Mouse (Mus musculus) midbrain, embryonic 14.5 days (tissue): ENCODE data around the gene Pygo1. TPM values are rescaled to one million over a fixed set of nuclear protein-coding genes. Genes with fewer than 3 reads are reported as not detected.

Experiments
- ATAC-seq: fragments of 200-750 bp; cut with Nextera tagmentation; 2 replicates; pipeline ENCODE4 v1.8.0; 2017; ENCODE audit warnings: moderate number of reproducible peaks, moderate library complexity; ENCODE audit not compliant: low FRiP score, low TSS enrichment
- DNase-seq: peaks from one replicate; pipeline ENCODE4 v3.0.0-alpha.2; 2015
- H3K27ac ChIP-seq: fragments of 300-500 bp; sonication (generic); replicated peaks from 2 replicates; pipeline ENCODE4 v1.5.1; 2014; ENCODE audit warnings: mild to moderate bottlenecking, low read depth, low read length, moderate library complexity
- H3K27me3 ChIP-seq: fragments of 300-500 bp; sonication (generic); 2 replicates; pipeline ENCODE4 v1.6.1; 2014; ENCODE audit warnings: low read length, control low read depth, mixed read lengths; ENCODE audit not compliant: control insufficient read depth, insufficient read depth
- H3K36me3 ChIP-seq: fragments of 300-500 bp; sonication (generic); 2 replicates; pipeline ENCODE4 v1.6.1; 2014; ENCODE audit warnings: low read length, control low read depth; ENCODE audit not compliant: control insufficient read depth, insufficient read depth
- H3K4me1 ChIP-seq: fragments of 300-500 bp; sonication (generic); 2 replicates; pipeline ENCODE4 v1.6.1; 2014; ENCODE audit warnings: mild to moderate bottlenecking, antibody characterized with exemption, low read length, control low read depth; ENCODE audit not compliant: control insufficient read depth, insufficient read depth
- H3K4me2 ChIP-seq: fragments of 300-500 bp; sonication (generic); 2 replicates; pipeline ENCODE4 v1.6.1; 2014; ENCODE audit warnings: mild to moderate bottlenecking, low read length, moderate library complexity
- H3K4me3 ChIP-seq: fragments of 300-500 bp; sonication (generic); replicated peaks from 2 replicates; pipeline ENCODE4 v1.5.1; 2014; ENCODE audit warnings: low read depth, low read length
- H3K9ac ChIP-seq: fragments of 300-500 bp; sonication (generic); replicated peaks from 2 replicates; pipeline ENCODE4 v1.6.1; 2014; ENCODE audit warnings: mild to moderate bottlenecking, low read length, moderate library complexity
- H3K9me3 ChIP-seq: fragments of 300-500 bp; sonication (generic); 2 replicates; pipeline ENCODE4 v1.6.1; 2016; ENCODE audit warnings: low read length, control low read depth, mixed read lengths; ENCODE audit not compliant: control insufficient read depth
- WGBS: fragments of 180-500 bp; shearing (Covaris S2); extraction: QIAGEN DNeasy Blood & Tissue Kit; methylation state at CpG from one replicate; pipeline ENCODE4 v1.1.7; 2014; 5-methylcytosine and 5-hydroxymethylcytosine counted together
- polyA plus RNA-seq: library from polyadenylated mRNA; unstranded; fragments of >200 nt; fragmentation: Nextera tagmentation; extraction: Ambion mirVana; gene quantifications from 2 replicates; pipeline ENCODE4 v1.2.1, GENCODE M21; 2014

Pygo1 gene
- polyA plus RNA-seq, 1 experiment from 2014 or later = 16.3 TPM

GRCm38 (mm10) chr9:72972435-72972834 is 47.0 kb downstream of the Pygo1 start:
- Histone ChIP-seq H3K9ac (no peak overlapping the region), H3K4me3 (no peak overlapping the region), H3K36me3 (no peaks in the 10 kb centered on the region), H3K9me3 (no peaks in the 10 kb centered on the region), H3K4me2 (no peak overlapping the region), H3K27ac (no peak overlapping the region), H3K4me1 (no peaks in the 10 kb centered on the region), H3K27me3 (no peaks in the 10 kb centered on the region)
- DNase-seq (no peak), ATAC-seq (no peak)
- WGBS = 88% methylated on average over 5 of the region's 5 CpGs

GRCm38 (mm10) chr9:72972984-72973383 is 47.5 kb downstream of the Pygo1 start:
- Histone ChIP-seq H3K27ac (no peak overlapping the region), H3K36me3 (no peaks in the 10 kb centered on the region), H3K27me3 (no peaks in the 10 kb centered on the region), H3K9me3 (no peaks in the 10 kb centered on the region), H3K9ac (no peak overlapping the region), H3K4me1 (no peaks in the 10 kb centered on the region), H3K4me2 (no peak overlapping the region), H3K4me3 (no peak overlapping the region)
- ATAC-seq = no peak
- no peak for DNase-seq

GRCm38 (mm10) chr9:72974734-72975133 is 49.3 kb downstream of the Pygo1 start:
- Histone ChIP-seq H3K27me3 (no peaks in the 10 kb centered on the region), H3K4me1 (no peaks in the 10 kb centered on the region), H3K36me3 (no peaks in the 10 kb centered on the region), H3K4me2 (no peak overlapping the region), H3K9me3 (no peaks in the 10 kb centered on the region), H3K9ac (no peak overlapping the region), H3K27ac (no peak overlapping the region), H3K4me3 (no peak overlapping the region)
- no peak for DNase-seq
- 89% methylated on average over 5 of the region's 5 CpGs for WGBS
- no peak for ATAC-seq

- DNase-seq = no peak
- 98% methylated on average over 1 of the region's 1 CpGs for WGBS
- no peak for ATAC-seq
- no peaks in the 10 kb centered on the region for H3K9me3 ChIP-seq
- no peak overlapping the region for H3K4me2 ChIP-seq
- no peak overlapping the region for H3K4me3 ChIP-seq
- H3K27me3 ChIP-seq = no peaks in the 10 kb centered on the region
- H3K9ac ChIP-seq = no peak overlapping the region
- H3K27ac ChIP-seq = no peak overlapping the region
- H3K4me1 ChIP-seq = no peaks in the 10 kb centered on the region
- no peaks in the 10 kb centered on the region for H3K36me3 ChIP-seq
Observed at GRCm38 (mm10) chr9:72975242-72975641, 49.8 kb downstream of the Pygo1 start.

GRCm38 (mm10) chr9:72983066-72983465 is 57.6 kb downstream of the Pygo1 start:
- no peaks in the 10 kb centered on the region for H3K9me3 ChIP-seq
- no peaks in the 10 kb centered on the region for H3K36me3 ChIP-seq
- no peak for ATAC-seq
- WGBS = 77% methylated on average over 2 of the region's 2 CpGs
- H3K4me1 ChIP-seq = peaks cover 18% of the 10 kb centered on the region
- no peak overlapping the region for H3K4me2 ChIP-seq
- no peak for DNase-seq
- no peak overlapping the region for H3K9ac ChIP-seq
- H3K27me3 ChIP-seq = no peaks in the 10 kb centered on the region
- H3K4me3 ChIP-seq = no peak overlapping the region
- H3K27ac ChIP-seq = no peak overlapping the region

GRCm38 (mm10) chr9:72985250-72986220 is 60.1 kb downstream of the Pygo1 start, which contains the start of the genes Ccpg1os and Ccpg1:
Gene Ccpg1os (minus strand): TSS chr9:72985382.
Gene Ccpg1 (plus strand): TSS chr9:72985429.
- Histone ChIP-seq H3K27me3 (no peaks in the 10 kb centered on the region), H3K27ac (peak within 1 kb of the TSS; percentile 89), H3K4me2 (peak within 1 kb of the TSS; percentile 81), H3K4me3 (peak within 1 kb of the TSS; percentile 87), H3K9me3 (no peaks in the 10 kb centered on the region), H3K36me3 (no peaks in the 10 kb centered on the region), H3K4me1 (peaks cover 18% of the 10 kb centered on the region), H3K9ac (peak within 1 kb of the TSS; percentile 84)
- peak; percentile 99 for ATAC-seq
- DNase-seq = peak; percentile 98
- under 1% methylated on average over 86 of the region's 88 CpGs for WGBS

GRCm38 (mm10) chr9:72987703-72988102 is 62.3 kb downstream of the Pygo1 start:
- no peaks in the 10 kb centered on the region for H3K9me3 ChIP-seq
- WGBS = 62% methylated on average over 3 of the region's 3 CpGs
- no peak overlapping the region for H3K4me2 ChIP-seq
- H3K9ac ChIP-seq = no peak overlapping the region
- DNase-seq = no peak
- H3K36me3 ChIP-seq = no peaks in the 10 kb centered on the region
- ATAC-seq = no peak
- no peaks in the 10 kb centered on the region for H3K27me3 ChIP-seq
- peaks cover 18% of the 10 kb centered on the region for H3K4me1 ChIP-seq
- H3K27ac ChIP-seq = no peak overlapping the region
- no peak overlapping the region for H3K4me3 ChIP-seq

- H3K27me3 ChIP-seq = no peaks in the 10 kb centered on the region
- 87% methylated on average over 5 of the region's 5 CpGs for WGBS
- H3K4me1 ChIP-seq = peaks cover 18% of the 10 kb centered on the region
- no peak overlapping the region for H3K9ac ChIP-seq
- ATAC-seq (no peak), DNase-seq (no peak)
- H3K36me3 ChIP-seq = no peaks in the 10 kb centered on the region
- H3K4me2 ChIP-seq = no peak overlapping the region
- H3K4me3 ChIP-seq = no peak overlapping the region
- H3K27ac ChIP-seq = no peak overlapping the region
- H3K9me3 ChIP-seq = no peaks in the 10 kb centered on the region
Observed at GRCm38 (mm10) chr9:72988706-72989105, 63.3 kb downstream of the Pygo1 start.

- no peak overlapping the region for H3K9ac ChIP-seq
- ATAC-seq = no peak
- no peaks in the 10 kb centered on the region for H3K36me3 ChIP-seq
- H3K4me2 ChIP-seq = no peak overlapping the region
- H3K9me3 ChIP-seq = no peaks in the 10 kb centered on the region
- WGBS = 97% methylated on average over 2 of the region's 2 CpGs
- no peak overlapping the region for H3K4me3 ChIP-seq
- DNase-seq = no peak
- H3K27me3 ChIP-seq = no peaks in the 10 kb centered on the region
- peaks cover 5% of the 10 kb centered on the region for H3K4me1 ChIP-seq
- no peak overlapping the region for H3K27ac ChIP-seq
Observed at GRCm38 (mm10) chr9:72991420-72991819, 66.0 kb downstream of the Pygo1 start.
